Mouse (Mus musculus) heart, embryonic 10.5 days (tissue): ENCODE results near the gene Naaladl2. TPM values are rescaled to one million over a fixed set of nuclear protein-coding genes. Genes with fewer than 3 reads are reported as not detected.

Experiments used
- DNase-seq: peaks from one replicate; pipeline ENCODE4 v3.0.0-alpha.2; 2017; ENCODE audit warnings: low spot score
- H3K27ac ChIP-seq: fragments of 300-500 bp; sonication (generic); 2 replicates; pipeline ENCODE4 v1.5.1; 2016; ENCODE audit warnings: mild to moderate bottlenecking
- H3K27me3 ChIP-seq: fragments of 300-500 bp; sonication (generic); 2 replicates; pipeline ENCODE4 v1.6.1; 2016; ENCODE audit warnings: mild to moderate bottlenecking; ENCODE audit not compliant: poor library complexity, insufficient read depth, severe bottlenecking
- H3K36me3 ChIP-seq: fragments of 300-500 bp; sonication (generic); 2 replicates; pipeline ENCODE4 v1.6.1; 2016; ENCODE audit warnings: mild to moderate bottlenecking, moderate library complexity
- H3K4me1 ChIP-seq: fragments of 300-500 bp; sonication (generic); 2 replicates; pipeline ENCODE4 v1.6.1; 2016; ENCODE audit warnings: mild to moderate bottlenecking
- H3K4me3 ChIP-seq: fragments of 300-500 bp; sonication (generic); 2 replicates; pipeline ENCODE4 v1.5.1; 2016; ENCODE audit warnings: mild to moderate bottlenecking, moderate library complexity
- H3K9me3 ChIP-seq: fragments of 300-500 bp; sonication (generic); 2 replicates; pipeline ENCODE4 v1.6.1; 2016; ENCODE audit warnings: mild to moderate bottlenecking, moderate library complexity
- WGBS: fragments of 180-500 bp; shearing (Covaris S2); methylation state at CpG from one replicate; pipeline ENCODE4 v1.1.7; 2016; 5-methylcytosine and 5-hydroxymethylcytosine counted together
- polyA plus RNA-seq: library from polyadenylated mRNA; unstranded; fragments of >200 nt; fragmentation: Nextera tagmentation; extraction: Ambion mirVana; gene quantifications from 2 replicates; pipeline ENCODE4 v1.2.1, GENCODE M21; 2016

Gene Naaladl2
- polyA plus RNA-seq, 1 experiment from 2014 or later = 1.8 TPM

DNA sequence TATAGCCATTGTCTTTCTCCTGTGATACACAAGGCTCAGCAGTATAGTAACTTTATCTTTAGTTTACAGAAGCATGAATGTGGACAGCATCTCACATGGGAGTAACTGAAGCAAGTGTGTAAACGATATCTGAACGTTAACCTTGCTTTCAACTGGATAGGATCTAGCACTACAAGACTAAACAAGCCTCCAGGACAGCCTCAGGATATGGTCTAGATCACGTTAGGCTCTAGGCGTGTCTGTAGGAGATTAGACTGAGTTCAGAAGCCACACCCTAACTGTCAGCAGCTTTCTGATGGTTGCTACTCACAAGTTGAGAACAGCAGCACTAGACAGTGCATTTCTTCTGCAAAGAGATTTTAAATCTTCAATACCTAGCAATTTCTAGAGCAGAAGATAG, 1216.0 kb downstream of the Naaladl2 start:
- Histone ChIP-seq H3K27me3 (no peaks in the 10 kb centered on the region), H3K4me1 (no peaks in the 10 kb centered on the region), H3K4me3 (no peak overlapping the region), H3K36me3 (no peaks in the 10 kb centered on the region), H3K27ac (no peak overlapping the region), H3K9me3 (no peaks in the 10 kb centered on the region)
- no peak for DNase-seq
- 73% methylated on average over 4 of the region's 4 CpGs for WGBS

DNA sequence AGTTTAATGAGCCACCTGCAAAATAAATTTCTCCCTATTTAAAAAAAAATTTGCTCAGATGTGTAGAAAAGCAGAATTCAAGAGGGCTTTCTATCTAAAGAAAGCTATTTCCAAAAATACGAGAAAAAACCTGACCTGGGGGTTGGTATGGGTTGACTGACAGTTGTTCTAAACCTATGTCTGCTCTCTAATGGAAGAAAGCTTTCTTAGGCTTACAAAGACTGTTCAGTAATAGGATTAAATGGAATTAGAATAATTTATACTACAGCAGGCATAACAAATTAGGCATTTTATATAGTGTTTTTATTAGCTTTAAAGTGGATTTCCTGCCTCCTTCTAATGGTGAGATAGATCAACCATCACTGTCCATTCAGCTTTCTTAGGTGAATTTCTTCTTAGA, 1236.4 kb downstream of the Naaladl2 start:
- Histone ChIP-seq H3K27me3 (no peaks in the 10 kb centered on the region), H3K9me3 (no peaks in the 10 kb centered on the region), H3K4me1 (no peaks in the 10 kb centered on the region), H3K27ac (no peak overlapping the region), H3K36me3 (no peaks in the 10 kb centered on the region), H3K4me3 (no peak overlapping the region)
- DNase-seq = no peak
- 82% methylated on average over 1 of the region's 1 CpGs for WGBS

GRCm38 (mm10) chr3:23865688-23866087, 1278.4 kb downstream of the Naaladl2 start:
- no peak overlapping the region for H3K27ac ChIP-seq
- no peak overlapping the region for H3K4me3 ChIP-seq
- no peak for DNase-seq
- 73% methylated on average over 1 of the region's 1 CpGs for WGBS
- H3K4me1 ChIP-seq = no peaks in the 10 kb centered on the region
- no peaks in the 10 kb centered on the region for H3K36me3 ChIP-seq
- no peaks in the 10 kb centered on the region for H3K9me3 ChIP-seq
- H3K27me3 ChIP-seq = no peaks in the 10 kb centered on the region

DNA sequence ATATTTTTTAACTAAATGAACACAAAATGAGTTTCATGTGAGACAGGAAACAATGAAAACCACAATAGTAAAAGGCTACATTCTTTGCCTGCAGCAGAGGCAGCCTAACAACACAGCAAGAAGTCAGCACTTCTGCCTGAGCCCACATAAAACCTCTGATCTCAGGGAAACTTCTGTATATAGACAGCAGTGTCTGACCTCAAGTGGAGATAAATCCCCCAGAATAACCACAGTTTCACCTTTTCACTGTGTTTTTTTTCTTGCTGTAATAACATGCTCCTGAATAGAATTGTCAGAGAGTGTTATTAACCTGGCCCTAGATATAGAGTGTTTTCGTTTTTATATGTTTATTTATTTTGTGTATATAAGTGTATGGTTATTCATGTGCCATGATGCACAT, 1286.8 kb downstream of the Naaladl2 start:
- DNase-seq = no peak
- Histone ChIP-seq H3K27me3 (no peaks in the 10 kb centered on the region), H3K9me3 (no peaks in the 10 kb centered on the region), H3K36me3 (no peaks in the 10 kb centered on the region), H3K27ac (no peak overlapping the region), H3K4me1 (no peaks in the 10 kb centered on the region), H3K4me3 (no peak overlapping the region)
- WGBS = 56% methylated on average over 1 of the region's 1 CpGs

DNA sequence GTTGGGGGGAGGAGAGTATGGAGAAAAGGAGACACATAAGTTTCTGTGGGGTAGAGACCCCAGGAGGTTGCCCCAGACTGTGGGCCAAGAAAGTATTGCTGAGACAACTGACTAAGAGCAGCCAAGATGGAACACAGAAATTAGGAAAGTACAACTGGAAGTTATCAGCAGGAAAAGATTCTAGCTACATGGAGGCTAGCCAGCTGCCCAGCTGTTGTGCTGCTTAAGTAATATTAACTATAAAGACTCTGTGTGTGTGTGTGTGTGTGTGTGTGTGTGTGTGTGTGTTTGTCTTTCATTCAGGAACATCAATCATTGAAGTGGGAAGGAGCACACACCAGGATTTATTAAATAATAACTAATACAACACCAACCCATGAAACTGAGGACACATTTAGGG, 1326.5 kb downstream of the Naaladl2 start:
- Histone ChIP-seq H3K27me3 (no peaks in the 10 kb centered on the region), H3K27ac (no peak overlapping the region), H3K4me3 (no peak overlapping the region), H3K4me1 (no peaks in the 10 kb centered on the region), H3K36me3 (no peaks in the 10 kb centered on the region), H3K9me3 (no peaks in the 10 kb centered on the region)
- no peak for DNase-seq

- Histone ChIP-seq H3K4me1 (no peaks in the 10 kb centered on the region), H3K27ac (no peak overlapping the region), H3K36me3 (no peaks in the 10 kb centered on the region), H3K9me3 (no peaks in the 10 kb centered on the region), H3K27me3 (no peaks in the 10 kb centered on the region), H3K4me3 (no peak overlapping the region)
- WGBS = 87% methylated on average over 1 of the region's 1 CpGs
- DNase-seq = no peak
These were observed 1385.3 kb downstream of the Naaladl2 start for GRCm38 (mm10) chr3:23758746-23759145.
